Mouse (Mus musculus) hindbrain, embryonic 10.5 days (tissue): Measurements from ENCODE around the gene Slc44a5. TPM values are rescaled to one million over a fixed set of nuclear protein-coding genes. Genes with fewer than 3 reads are reported as not detected.

Source experiments
- DNase-seq: peaks from one replicate; pipeline ENCODE4 v3.0.0-alpha.2; 2017; ENCODE audit warnings: low spot score
- H3K27ac ChIP-seq: fragments of 300-500 bp; sonication (generic); 2 replicates; pipeline ENCODE4 v1.5.1; 2016; ENCODE audit warnings: mild to moderate bottlenecking, moderate library complexity
- H3K27me3 ChIP-seq: fragments of 300-500 bp; sonication (generic); 2 replicates; pipeline ENCODE4 v1.6.1; 2016; ENCODE audit warnings: mild to moderate bottlenecking; ENCODE audit not compliant: poor library complexity, insufficient read depth, severe bottlenecking
- H3K36me3 ChIP-seq: fragments of 300-500 bp; sonication (generic); 2 replicates; pipeline ENCODE4 v1.6.1; 2016; ENCODE audit warnings: mild to moderate bottlenecking, moderate library complexity
- H3K4me1 ChIP-seq: fragments of 300-500 bp; sonication (generic); replicated peaks from 2 replicates; pipeline ENCODE4 v1.6.1; 2016; ENCODE audit warnings: mild to moderate bottlenecking
- H3K4me3 ChIP-seq: fragments of 300-500 bp; sonication (generic); 2 replicates; pipeline ENCODE4 v1.5.1; 2016; ENCODE audit warnings: mild to moderate bottlenecking, moderate library complexity
- H3K9me3 ChIP-seq: fragments of 300-500 bp; sonication (generic); 2 replicates; pipeline ENCODE4 v1.6.1; 2016; ENCODE audit warnings: mild to moderate bottlenecking, moderate library complexity
- WGBS: fragments of 180-500 bp; shearing (Covaris S2); methylation state at CpG from one replicate; pipeline ENCODE4 v1.1.7; 2016; 5-methylcytosine and 5-hydroxymethylcytosine counted together
- polyA plus RNA-seq: library from polyadenylated mRNA; unstranded; fragments of >200 nt; fragmentation: Nextera tagmentation; extraction: Ambion mirVana; gene quantifications from 2 replicates; pipeline ENCODE4 v1.2.1, GENCODE M21; 2016

The Slc44a5 gene
- polyA plus RNA-seq, 1 experiment from 2014 or later: 4.5 TPM

- peaks cover 21% of the 10 kb centered on the region for H3K4me1 ChIP-seq
- 68% methylated on average over 4 of the region's 4 CpGs for WGBS
- no peaks in the 10 kb centered on the region for H3K27me3 ChIP-seq
- no peaks in the 10 kb centered on the region for H3K9me3 ChIP-seq
- H3K4me3 ChIP-seq: no peak overlapping the region
- no peak for DNase-seq
- H3K27ac ChIP-seq: no peak overlapping the region
- no peaks in the 10 kb centered on the region for H3K36me3 ChIP-seq
These were observed 26.0 kb upstream of the Slc44a5 start for GRCm38 (mm10) chr3:153947271-153947670.

GRCm38 (mm10) chr3:153948176-153948575 is 25.1 kb upstream of the Slc44a5 start:
- no peak for DNase-seq
- no peaks in the 10 kb centered on the region for H3K27me3 ChIP-seq
- no peaks in the 10 kb centered on the region for H3K9me3 ChIP-seq
- 78% methylated on average over 2 of the region's 2 CpGs for WGBS
- H3K4me3 ChIP-seq: no peak overlapping the region
- no peak overlapping the region for H3K27ac ChIP-seq
- H3K36me3 ChIP-seq: no peaks in the 10 kb centered on the region
- H3K4me1 ChIP-seq: peaks cover 14% of the 10 kb centered on the region

GRCm38 (mm10) chr3:153957916-153958315 is 15.3 kb upstream of the Slc44a5 start:
- 87% methylated on average over 5 of the region's 5 CpGs for WGBS
- H3K27ac ChIP-seq: no peak overlapping the region
- no peaks in the 10 kb centered on the region for H3K4me1 ChIP-seq
- H3K36me3 ChIP-seq: no peaks in the 10 kb centered on the region
- H3K9me3 ChIP-seq: 0 out of 2 replicates have a peak, but pooled peaks cover 2% of the 10 kb centered on the region
- no peak for DNase-seq
- H3K27me3 ChIP-seq: no peaks in the 10 kb centered on the region
- H3K4me3 ChIP-seq: no peak overlapping the region

GRCm38 (mm10) chr3:153959035-153959730 is 14.1 kb upstream of the Slc44a5 start:
- no peak for DNase-seq
- no peaks in the 10 kb centered on the region for H3K27me3 ChIP-seq
- H3K4me3 ChIP-seq: no peak overlapping the region
- WGBS: 89% methylated on average over 1 of the region's 1 CpGs
- no peaks in the 10 kb centered on the region for H3K36me3 ChIP-seq
- H3K4me1 ChIP-seq: no peaks in the 10 kb centered on the region
- H3K27ac ChIP-seq: no peak overlapping the region
- H3K9me3 ChIP-seq: 0 out of 2 replicates have a peak, but pooled peaks cover 2% of the 10 kb centered on the region

DNA sequence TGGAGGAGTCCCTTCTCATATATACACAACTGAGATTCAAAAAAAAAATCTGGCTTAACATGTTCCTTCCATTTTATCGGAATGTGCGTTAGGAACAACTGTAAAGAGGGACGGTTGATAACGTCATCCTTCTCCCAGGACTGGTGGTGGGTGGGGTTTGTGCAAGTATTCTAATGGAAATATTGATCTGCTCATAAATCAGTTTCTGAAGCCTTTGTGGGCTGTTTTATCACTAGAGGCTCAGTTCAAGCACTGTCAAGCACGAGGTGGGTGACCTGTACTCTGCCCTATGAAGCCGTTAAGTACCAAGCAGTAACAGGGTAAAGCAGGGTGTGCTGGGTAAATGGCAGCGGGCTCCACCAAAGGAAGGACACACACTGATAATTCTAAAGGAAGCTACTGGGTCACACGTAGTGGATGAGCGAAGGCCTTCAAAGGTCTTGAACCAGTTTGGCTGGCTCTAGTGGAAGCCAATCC is 13.5 kb upstream of the Slc44a5 start:
- Histone ChIP-seq H3K27ac (no peak overlapping the region), H3K36me3 (no peaks in the 10 kb centered on the region), H3K4me1 (no peaks in the 10 kb centered on the region), H3K9me3 (0 out of 2 replicates have a peak, but pooled peaks cover 2% of the 10 kb centered on the region), H3K27me3 (no peaks in the 10 kb centered on the region), H3K4me3 (no peak overlapping the region)
- 87% methylated on average over 9 of the region's 9 CpGs for WGBS
- no peak for DNase-seq

DNA sequence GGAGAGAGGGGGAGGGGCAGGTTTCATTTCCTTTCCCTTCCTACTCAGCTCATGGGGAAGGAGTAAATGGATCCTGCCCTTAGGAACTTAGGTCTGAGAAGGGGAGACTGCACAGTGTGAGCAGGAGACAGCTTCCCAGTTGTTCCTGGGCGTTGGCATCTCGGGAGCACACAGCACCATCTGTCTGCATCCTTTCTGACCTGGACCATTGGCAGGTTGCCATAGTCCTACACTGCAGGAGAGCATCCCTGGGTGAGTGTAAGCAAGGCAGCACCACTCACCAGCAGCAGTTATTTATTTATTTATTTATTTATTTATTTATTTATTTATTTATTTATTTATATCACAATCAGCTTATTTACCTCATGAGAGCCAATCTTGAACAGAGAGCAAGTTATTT is 12.4 kb upstream of the Slc44a5 start:
- 80% methylated on average over 2 of the region's 2 CpGs for WGBS

DNA sequence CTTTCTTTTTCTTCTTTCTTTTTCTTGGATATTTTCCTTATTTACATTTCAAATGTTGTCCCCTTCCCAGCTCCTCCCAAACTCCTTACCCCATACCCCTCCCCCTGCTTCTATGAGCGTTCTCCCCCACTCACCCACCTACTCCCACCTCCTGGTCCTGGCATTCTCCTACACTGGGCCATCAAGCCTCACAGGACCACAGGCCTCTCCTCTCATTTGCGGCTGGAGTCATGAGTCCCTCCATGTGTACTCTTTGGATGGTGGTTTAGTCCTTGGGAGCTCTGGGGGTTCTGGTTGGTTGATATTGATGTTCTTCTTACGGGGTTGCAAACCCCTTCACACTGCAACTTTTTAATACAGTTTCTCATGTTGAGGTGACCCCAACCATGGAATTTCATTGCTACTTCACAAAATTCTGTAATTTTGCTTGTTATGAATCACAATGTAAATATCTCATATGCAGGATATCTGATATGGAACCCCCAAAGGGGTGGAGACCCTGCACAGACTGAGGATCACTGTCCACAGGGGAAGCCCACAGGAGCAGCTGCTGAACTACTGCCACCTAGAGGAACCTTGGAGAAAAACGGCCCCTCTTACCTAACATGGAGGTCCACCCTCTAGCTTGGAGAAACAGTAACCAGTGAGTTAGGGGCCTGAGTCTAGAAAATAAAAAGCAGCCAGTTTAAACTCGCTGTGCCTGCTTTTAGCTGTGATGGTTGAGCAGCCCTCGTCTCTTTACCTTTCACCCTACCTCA is 11.4 kb upstream of the Slc44a5 start:
- Histone ChIP-seq H3K36me3 (no peaks in the 10 kb centered on the region), H3K4me1 (no peaks in the 10 kb centered on the region), H3K4me3 (no peak overlapping the region), H3K27ac (no peak overlapping the region), H3K9me3 (0 out of 2 replicates have a peak, but pooled peaks cover 2% of the 10 kb centered on the region), H3K27me3 (no peaks in the 10 kb centered on the region)
- DNase-seq: peak; percentile 19
- WGBS: 70% methylated on average over 6 of the region's 6 CpGs

More for the DNA sequence above, 12.4 kb upstream of the Slc44a5 start:
- no peak overlapping the region for H3K27ac ChIP-seq
- no peaks in the 10 kb centered on the region for H3K27me3 ChIP-seq
- no peak overlapping the region for H3K4me3 ChIP-seq
- H3K4me1 ChIP-seq: no peaks in the 10 kb centered on the region
- H3K9me3 ChIP-seq: 0 out of 2 replicates have a peak, but pooled peaks cover 2% of the 10 kb centered on the region
- DNase-seq: no peak
- no peaks in the 10 kb centered on the region for H3K36me3 ChIP-seq

DNA sequence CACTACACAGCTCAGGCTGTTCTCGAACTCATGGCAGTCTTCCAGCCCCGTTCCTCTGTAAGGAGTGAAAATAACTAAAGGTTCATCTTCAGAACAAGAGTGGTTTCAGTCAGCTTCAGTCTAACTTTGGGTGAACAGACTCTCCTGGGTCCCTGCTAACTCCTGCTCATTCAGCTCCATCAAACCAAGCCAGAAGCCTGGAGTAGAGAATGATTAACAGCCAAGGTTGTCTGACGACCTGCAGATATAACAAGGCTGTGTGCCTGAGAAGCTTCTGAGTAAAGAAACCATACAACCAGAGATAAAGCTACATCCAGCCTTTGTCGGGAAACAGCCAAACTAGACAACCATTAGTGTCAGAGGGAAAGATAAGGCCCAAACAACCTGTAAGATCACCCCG is 5.8 kb upstream of the Slc44a5 start:
- DNase-seq: no peak
- Histone ChIP-seq H3K36me3 (no peaks in the 10 kb centered on the region), H3K27ac (no peak overlapping the region), H3K27me3 (peaks cover 19% of the 10 kb centered on the region), H3K4me1 (no peaks in the 10 kb centered on the region), H3K9me3 (0 out of 2 replicates have a peak, but pooled peaks cover 2% of the 10 kb centered on the region), H3K4me3 (no peak overlapping the region)
- WGBS: 90% methylated on average over 5 of the region's 5 CpGs

GRCm38 (mm10) chr3:153968549-153968948 is 4.7 kb upstream of the Slc44a5 start:
- peak; percentile 61 for DNase-seq
- Histone ChIP-seq H3K9me3 (0 out of 2 replicates have a peak, but pooled peaks cover 2% of the 10 kb centered on the region), H3K4me1 (peaks cover 10% of the 10 kb centered on the region), H3K27ac (no peak overlapping the region), H3K36me3 (no peaks in the 10 kb centered on the region), H3K27me3 (peaks cover 30% of the 10 kb centered on the region), H3K4me3 (no peak overlapping the region)
- WGBS: 40% methylated on average over 4 of the region's 4 CpGs

- no peaks in the 10 kb centered on the region for H3K36me3 ChIP-seq
- DNase-seq: no peak
- H3K9me3 ChIP-seq: 0 out of 2 replicates have a peak, but pooled peaks cover 2% of the 10 kb centered on the region
- H3K4me3 ChIP-seq: no peak overlapping the region
- H3K4me1 ChIP-seq: peaks cover 19% of the 10 kb centered on the region
- H3K27me3 ChIP-seq: peaks cover 39% of the 10 kb centered on the region
- no peak overlapping the region for H3K27ac ChIP-seq
- WGBS: 84% methylated on average over 4 of the region's 4 CpGs
These were observed 3.8 kb upstream of the Slc44a5 start for GRCm38 (mm10) chr3:153969451-153969850.

- H3K4me1 ChIP-seq: peaks cover 45% of the 10 kb centered on the region
- WGBS: 4% methylated on average over 21 of the region's 21 CpGs
- H3K36me3 ChIP-seq: no peaks in the 10 kb centered on the region
- 0 out of 2 replicates have a peak, but pooled peaks cover 2% of the 10 kb centered on the region for H3K9me3 ChIP-seq
- peak overlapping the region; percentile 79 for H3K4me3 ChIP-seq
- DNase-seq: peak; percentile 36
- H3K27ac ChIP-seq: peak overlapping the region; percentile 88
- H3K27me3 ChIP-seq: peaks cover 59% of the 10 kb centered on the region
These were observed 919 bp downstream of the Slc44a5 start for GRCm38 (mm10) chr3:153973949-153974760.

GRCm38 (mm10) chr3:153975060-153975459 is 1.8 kb downstream of the Slc44a5 start:
- peak; percentile 68 for DNase-seq
- Histone ChIP-seq H3K27ac (peak overlapping the region; percentile 88), H3K9me3 (no peaks in the 10 kb centered on the region), H3K27me3 (peaks cover 57% of the 10 kb centered on the region), H3K36me3 (no peaks in the 10 kb centered on the region), H3K4me1 (peaks cover 45% of the 10 kb centered on the region), H3K4me3 (peak overlapping the region; percentile 79)
- WGBS: 3% methylated on average over 6 of the region's 6 CpGs
